Mouse (Mus musculus): Measurements from ENCODE around the gene Tspan32. TPM values are rescaled to one million over a fixed set of nuclear protein-coding genes. Genes with fewer than 3 reads are reported as not detected.

Tspan32 gene
- total RNA-seq, 2 experiments from 2014 or later: 77.4 to 79.5 TPM

DNA sequence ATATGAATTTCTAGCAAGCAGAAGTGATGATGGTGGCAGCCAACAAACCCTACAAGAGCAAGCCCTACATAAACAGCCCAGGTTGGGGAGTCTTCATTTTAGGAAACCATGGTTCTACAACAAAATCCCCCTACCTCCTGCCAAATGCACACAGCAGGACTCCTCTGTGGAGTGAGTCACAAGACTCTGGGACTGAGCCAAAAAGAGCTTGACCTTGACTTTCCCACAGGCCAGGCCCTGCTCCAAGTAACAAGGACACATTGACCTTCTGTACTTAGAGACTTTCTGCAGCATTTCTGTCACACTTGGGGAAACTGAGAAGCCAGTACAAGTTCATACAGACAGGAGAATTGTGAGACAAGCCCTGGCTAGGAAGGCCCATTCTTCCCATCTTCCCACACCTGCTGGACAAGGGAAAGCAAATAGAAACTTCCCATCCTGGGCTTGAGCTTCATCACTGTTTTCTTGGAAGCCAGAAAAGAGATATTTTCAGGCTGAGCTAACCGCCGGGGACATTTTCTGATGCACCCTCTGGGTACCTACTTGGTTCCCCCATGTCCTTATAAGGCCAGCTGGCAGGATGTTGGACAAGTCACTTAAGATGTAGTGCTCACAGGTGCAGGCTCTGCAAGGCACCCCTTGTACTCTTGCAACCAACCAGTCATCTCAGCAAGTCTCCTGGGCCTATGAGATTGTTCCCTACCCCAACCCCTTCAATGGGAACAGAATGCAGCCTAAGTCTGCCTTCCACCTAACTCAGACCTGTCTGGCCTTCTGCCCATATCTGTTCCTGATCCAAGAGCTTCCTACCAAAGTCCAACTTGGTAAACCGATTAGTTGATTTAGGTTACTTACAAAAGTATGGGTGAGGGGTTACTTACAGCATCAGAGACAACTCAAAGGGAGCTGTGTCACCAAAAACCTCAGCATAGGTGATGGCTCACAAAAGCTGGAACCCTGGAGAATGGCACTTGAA, 45.3 kb downstream of the Tspan32 start:
- ATAC-seq (replicated peaks; ENCODE audit: low FRiP score, poor library complexity, severe bottlenecking): no peak

DNA sequence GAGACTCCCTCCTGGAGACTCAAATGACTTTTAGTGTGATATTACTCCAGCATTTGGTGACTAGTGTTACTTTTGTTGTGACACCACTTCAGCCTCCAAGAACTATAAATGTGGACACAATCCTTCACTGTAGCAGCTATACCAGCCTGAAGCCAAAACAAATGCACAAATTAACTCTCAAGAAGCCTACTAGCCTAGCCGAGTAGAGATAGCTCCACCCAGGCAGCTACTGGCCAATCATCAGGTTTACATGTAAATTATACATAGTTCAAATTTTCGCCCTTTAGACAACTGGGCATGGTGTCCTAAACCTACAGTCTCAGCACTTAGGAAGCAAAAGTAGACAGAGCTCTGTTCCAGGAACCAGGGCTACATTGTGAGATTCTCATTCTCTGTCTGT, 46.5 kb downstream of the Tspan32 start:
- ATAC-seq (replicated peaks; ENCODE audit: low FRiP score, poor library complexity, severe bottlenecking): peak; percentile 63

DNA sequence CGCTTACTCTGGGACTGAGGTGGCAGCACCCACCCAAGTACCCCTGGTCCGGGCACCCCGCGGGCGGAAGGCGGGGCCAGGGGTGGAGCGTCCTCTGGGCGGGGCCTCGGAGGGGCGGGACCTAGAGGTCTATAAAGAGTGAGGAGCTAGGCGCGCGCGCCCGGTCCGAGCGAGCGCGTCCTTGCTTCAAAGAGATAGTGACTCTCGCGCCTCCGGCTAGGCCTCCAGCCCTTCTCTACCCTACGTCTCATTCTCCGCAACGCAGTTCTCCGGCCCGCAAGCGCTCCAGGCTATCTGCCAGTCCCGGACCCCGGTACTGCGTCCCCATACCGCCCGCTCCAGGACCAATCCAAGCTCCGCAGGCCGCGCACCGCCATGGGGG, 47.8 kb downstream of the Tspan32 start, which contains the start of gene Cd81:
Gene Cd81, plus strand, starts transcription at position 114 of the 382 bp plus-strand sequence.
- ATAC-seq (replicated peaks; ENCODE audit: low FRiP score, poor library complexity, severe bottlenecking): peak; percentile 78

DNA sequence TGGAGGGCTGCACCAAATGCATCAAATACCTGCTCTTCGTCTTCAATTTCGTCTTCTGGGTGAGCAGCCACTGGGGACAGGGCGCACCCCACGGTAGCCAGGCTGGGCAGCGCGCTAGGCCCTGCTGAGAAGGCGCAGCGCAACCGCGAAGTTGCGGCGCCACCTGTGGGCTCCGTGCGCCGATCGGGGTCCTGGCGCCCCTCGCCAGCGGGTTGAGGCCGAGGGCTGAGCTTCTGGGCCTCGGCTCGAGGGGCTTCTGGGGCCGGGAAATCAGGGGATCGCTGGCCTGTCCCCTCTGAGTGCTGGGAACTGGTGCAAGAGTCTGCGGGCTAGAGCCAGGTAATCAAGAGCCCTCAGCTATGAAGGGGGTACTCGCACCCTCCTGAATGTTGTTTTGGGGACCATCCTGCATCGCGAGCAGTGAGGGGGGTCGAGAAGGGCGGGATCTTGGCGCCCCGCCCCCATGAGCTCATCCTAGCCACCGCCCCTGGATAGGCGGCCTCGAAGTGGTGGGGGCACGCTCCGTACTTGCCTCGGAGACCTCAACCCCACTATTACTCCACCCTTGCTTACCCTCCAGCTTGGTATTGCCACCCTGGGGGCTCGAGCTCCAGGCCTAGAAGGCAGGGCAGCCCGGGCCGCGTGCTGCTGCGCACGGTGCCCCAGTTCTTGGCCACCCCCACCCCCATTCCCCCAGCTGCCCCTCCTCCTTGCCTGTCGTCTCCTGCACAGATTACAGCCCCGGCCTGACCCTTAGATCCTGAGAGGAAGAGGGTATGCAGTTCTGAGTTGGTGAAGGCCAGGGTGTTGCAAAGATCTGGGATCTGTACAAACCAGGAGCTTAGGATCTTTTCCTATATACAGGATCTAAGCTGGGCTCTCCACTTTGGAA, 48.4 kb downstream of the Tspan32 start:
- peak; percentile 20 for ATAC-seq (replicated peaks; ENCODE audit: low FRiP score, poor library complexity, severe bottlenecking)

DNA sequence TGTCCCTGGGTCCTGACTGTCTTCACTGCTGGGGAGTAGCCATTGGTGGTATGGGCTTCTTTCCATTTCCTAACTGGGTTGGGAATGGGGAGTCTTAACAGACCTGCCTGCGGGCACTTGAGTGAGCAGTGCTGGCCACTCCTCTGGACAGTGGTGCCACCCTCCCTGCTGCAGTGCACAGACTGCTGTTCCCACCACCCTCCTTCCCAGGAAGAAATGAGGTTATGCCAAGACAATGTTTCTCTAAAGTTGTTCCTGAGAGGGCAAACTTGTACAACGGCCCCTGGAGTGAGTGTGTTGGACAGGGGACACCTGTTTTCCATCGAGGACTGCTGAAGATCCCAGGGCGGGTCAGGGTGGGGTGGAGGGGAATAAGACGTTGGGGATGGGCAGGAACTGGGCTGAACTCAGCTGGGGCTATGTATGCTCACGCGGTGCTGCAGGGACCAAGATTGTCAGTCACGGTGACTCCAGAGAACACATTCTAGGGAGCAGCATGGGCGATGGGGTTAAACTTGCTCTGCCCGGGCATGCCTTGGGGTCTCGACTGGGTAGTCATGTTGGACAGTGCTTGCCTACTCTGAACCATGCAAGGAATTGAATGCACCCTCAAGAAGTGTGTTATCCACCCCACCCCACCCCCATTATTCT, 49.2 kb downstream of the Tspan32 start:
- ATAC-seq (replicated peaks; ENCODE audit: low FRiP score, poor library complexity, severe bottlenecking): no peak

DNA sequence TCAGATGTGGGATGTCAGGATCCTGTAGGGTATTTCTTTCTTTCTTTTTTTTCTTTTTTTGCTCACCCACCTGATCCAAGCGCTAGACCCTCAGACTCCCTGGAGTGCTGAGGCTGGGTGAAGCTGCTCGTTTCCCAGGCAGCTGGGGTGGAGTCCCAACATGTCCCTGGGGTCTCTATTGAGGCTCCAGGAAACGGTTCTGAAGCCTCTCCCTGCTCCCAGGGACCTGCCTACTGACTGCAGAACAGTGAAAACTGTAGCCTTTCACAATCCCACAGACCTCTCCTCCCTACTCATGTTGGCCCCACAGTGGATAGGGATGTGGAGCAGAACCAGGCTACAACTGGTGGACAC, 49.7 kb downstream of the Tspan32 start:
- no peak for ATAC-seq (replicated peaks; ENCODE audit: low FRiP score, poor library complexity, severe bottlenecking)

DNA sequence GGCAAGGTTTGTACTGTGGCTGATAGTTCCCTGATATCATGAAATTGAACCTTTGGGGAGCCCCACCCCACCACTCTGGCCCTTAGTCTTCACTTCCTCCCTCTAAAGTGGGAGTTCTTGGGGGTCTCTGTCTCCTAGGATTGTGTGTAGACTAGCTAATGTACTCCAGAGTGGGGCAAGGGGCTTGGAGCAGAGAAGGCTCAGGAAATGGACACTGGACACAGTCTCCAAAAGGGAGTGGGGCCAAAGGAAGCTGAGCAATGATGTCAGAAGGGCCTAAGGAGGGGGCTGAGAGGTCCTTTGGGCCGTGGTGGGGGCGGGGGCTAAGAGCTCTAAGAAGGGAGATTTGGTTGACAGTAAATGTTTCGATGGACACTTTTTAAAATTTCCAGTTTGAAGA, 50.2 kb downstream of the Tspan32 start:
- no peak for ATAC-seq (replicated peaks; ENCODE audit: low FRiP score, poor library complexity, severe bottlenecking)

DNA sequence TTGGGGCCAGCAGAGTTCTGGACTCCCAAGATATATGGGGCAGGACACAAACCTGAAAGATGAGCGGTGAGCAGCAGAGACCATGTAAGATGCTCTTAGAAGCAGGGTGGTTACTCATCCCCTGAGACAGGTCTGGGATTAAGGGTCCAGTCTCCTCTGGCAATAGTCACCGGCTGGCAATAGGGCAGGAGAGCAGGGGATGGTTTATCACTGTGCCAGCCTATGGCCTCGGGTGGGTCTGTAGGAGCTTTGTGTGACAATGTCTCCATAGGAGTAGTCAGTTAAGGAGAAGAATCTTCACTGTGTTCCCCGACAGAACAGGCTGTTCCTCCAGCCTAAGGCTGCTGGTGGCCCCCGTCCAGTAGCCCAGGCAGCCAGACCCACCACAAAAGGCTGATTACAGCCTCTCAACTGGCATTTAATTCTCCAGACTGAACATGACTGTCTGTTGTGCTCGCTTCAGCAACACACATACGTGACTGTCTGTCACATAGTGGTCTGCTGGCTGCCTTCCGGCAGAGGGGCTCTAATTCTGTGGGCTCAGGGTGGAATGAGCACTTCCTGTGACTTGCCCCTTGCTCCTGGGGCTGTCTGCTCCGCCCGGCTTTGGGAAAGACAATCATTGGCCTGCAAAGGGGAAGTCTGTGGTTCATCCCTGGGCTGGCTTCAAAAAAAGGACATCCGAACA, 50.8 kb downstream of the Tspan32 start:
- ATAC-seq (replicated peaks; ENCODE audit: low FRiP score, poor library complexity, severe bottlenecking): no peak

DNA sequence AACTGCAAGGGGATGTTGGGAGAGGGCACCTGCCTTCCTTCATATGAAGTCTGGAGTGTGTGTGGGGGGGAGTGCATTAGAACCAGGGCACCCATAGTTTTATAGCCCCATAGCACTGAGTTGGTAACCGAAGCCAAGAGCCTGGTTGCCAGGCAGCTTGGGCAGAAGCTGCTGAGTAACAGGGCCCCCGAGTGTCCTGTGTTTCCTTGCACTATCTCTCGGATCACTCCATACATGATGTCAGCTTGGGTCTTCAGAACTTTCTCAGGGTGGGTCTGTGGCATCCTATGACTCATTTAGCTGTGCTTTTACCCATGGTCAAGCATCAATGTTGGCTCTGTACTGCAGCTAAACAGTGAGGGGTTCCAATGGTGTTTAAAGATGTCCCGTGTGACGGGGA, 52.2 kb downstream of the Tspan32 start:
- no peak for ATAC-seq (replicated peaks; ENCODE audit: low FRiP score, poor library complexity, severe bottlenecking)

DNA sequence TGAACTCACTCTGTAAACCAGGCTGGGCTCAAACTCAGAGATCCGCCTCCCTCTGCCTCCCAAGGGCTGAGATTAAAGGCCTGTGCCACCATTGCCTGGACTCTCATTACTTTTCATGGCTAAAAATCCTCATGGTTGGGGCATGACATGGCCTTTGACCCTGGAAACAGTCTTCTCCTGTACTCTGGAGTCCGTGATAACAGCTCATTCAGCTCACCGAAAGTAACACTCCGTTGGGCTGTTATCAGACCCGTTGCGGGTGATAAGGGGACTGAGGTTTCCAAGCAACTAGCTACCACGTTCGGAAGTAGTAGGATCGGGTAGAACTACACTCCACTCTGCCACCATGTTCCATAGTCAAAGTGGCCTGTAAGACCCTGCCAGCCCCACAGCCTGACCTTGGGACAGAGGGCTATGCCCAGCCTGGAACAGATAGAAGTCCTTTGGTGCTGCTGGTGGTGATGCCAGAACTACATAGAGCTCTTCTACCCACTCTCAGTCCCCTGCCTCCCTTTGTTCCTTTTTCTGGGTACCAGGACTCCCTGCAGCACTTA, 52.9 kb downstream of the Tspan32 start:
- no peak for ATAC-seq (replicated peaks; ENCODE audit: low FRiP score, poor library complexity, severe bottlenecking)

DNA sequence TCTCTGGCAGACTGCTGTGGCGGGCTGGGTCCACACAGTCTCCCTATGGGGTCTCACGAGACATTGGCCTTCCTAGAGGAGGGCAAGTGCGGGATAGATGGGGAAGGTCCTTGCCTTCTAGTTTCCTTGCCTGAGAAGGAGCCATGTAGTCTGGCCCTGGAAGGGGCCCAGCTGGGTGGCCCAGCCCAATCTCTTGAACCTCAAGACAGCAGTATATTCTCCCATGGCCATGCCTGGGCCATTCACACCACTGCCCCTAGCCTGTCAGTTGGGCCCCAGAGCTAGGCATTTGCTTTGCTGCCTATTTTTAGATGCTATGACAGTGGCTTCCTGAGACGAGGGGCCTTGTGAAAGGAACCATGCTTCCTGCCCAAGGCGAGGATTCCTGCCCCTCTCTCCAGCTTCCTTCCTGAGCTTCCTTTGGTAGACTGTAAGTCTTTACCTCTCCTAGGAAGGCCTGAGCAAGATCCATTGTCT, 53.4 kb downstream of the Tspan32 start:
- ATAC-seq (replicated peaks; ENCODE audit: low FRiP score, poor library complexity, severe bottlenecking): no peak

DNA sequence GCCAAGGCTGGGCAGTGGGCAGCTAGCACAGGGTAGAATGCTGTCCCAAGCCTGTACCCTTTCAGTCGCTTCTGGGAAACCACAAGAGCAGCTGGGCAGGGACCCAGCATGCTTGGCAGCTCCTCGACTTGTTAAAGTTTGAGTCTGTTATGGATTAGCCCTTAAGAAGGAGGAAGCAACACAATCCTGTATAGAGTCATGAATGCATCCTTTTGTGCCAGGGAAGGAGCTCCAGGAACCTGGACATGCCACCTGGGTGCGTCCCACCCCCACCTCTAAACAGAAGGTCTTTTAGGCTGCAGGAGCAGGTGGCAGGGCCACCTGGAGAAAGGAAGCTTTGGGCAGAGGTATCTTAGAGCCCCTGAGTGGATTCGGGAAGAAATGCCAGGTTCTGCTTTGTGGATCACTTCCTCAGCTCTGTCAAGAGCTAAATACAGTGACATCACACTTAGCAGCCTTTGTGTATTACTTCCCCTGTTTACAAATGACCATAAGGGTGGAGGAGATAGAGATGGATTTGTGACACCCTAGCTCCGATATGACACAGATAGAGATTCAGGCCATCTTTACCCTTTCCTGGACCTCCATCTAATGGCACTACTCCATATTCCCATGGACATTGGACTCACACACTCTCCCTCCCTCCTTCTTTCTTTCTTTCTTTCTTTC, 54.5 kb downstream of the Tspan32 start:
- ATAC-seq (replicated peaks; ENCODE audit: low FRiP score, poor library complexity, severe bottlenecking): no peak

DNA sequence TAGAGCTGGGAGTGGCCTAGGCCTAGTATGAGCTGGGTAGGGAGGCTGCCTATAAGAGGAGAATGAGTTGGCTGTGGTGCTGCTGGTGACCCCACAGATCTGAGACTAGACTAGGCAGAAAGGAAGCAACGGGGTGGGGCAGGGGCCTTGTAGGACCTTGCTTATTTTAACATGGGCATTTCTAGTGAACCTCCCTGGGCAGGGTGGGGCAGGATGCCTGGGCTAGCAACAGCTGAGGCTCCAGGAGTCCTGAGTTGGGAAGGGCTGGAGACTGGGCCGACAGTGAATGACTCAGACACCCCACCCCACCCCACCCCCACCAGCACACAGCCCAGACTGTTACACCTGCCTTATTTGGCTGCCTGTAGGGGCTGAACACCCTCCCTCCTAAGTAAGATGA, 57.9 kb downstream of the Tspan32 start:
- ATAC-seq (replicated peaks; ENCODE audit: low FRiP score, poor library complexity, severe bottlenecking): no peak

DNA sequence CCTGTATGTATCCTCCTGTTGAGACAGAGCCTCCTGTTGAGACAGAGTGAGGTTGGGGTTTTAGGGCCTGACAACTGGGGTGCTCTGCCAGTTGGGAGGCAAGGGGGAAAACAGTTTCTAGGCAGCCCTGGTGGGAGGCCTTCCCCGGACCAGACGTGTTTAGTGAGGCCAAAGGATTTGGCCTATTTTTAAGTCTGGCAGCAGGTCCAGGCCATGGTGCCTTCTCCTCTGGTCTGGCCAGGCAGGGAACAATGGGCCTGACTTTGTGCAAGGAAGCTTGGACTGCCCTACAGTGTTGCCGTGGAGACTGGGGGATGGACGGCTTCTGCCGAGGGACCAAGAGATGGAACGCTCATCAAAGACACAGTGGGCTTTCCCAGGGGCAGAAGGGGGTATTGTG, 59.4 kb downstream of the Tspan32 start:
- no peak for ATAC-seq (replicated peaks; ENCODE audit: low FRiP score, poor library complexity, severe bottlenecking)

DNA sequence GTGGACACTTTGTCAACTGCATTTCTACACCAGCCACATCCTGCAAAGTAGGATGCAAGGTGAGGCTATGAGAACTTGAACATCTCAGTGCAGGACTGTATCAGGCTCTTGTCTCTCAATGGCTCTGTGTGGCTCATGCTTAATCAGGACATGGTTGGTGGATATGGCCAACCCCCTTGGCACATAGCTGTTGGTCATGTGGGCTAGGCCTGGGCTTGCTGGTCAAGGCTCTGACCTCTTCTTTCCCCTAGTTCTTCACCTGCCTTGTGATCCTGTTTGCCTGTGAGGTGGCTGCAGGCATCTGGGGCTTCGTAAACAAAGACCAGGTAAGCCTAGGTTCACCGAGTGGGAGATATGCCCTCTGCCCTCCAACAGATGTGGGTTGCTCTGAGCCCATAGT, 60.8 kb downstream of the Tspan32 start:
- ATAC-seq (replicated peaks; ENCODE audit: low FRiP score, poor library complexity, severe bottlenecking): no peak

DNA sequence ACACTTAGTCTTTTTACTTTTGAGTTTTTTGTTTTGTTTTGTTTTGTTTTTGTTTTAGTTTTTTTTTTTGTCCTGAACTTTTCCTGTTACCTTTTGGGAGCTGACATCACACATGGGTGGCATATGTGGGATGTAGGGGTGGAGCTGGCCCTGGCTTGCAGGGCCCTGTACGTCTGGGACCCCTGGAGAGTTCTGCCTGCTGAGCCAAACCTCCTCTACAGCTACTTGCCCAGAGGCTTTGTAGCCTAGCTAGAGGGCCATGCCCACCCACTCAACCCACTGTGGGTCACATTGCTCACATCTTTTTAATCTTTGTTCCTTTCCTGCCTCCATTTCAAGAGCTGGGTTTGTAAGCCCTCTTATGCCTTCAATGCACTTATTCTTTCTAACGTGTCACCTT, 62.6 kb downstream of the Tspan32 start:
- no peak for ATAC-seq (replicated peaks; ENCODE audit: low FRiP score, poor library complexity, severe bottlenecking)

DNA sequence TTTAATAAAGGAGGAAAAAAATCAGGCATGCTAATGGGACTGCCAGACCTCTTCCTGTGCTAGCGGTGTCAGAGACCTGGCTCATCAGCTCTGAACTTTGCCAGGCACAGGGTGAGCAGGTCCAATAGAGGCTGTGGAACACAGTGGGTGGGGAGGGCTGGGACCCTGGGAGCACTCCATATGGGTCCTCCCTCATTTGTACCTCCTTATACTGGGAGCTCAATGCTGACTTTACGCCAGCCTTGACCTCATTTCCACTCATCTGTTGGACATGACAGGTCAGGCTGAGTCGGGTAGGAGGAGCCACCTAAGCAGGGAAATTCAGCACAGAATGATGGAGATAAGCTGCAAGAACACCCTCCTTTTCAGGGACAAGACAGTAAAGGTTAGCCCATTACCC, 63.1 kb downstream of the Tspan32 start:
- no peak for ATAC-seq (replicated peaks; ENCODE audit: low FRiP score, poor library complexity, severe bottlenecking)

DNA sequence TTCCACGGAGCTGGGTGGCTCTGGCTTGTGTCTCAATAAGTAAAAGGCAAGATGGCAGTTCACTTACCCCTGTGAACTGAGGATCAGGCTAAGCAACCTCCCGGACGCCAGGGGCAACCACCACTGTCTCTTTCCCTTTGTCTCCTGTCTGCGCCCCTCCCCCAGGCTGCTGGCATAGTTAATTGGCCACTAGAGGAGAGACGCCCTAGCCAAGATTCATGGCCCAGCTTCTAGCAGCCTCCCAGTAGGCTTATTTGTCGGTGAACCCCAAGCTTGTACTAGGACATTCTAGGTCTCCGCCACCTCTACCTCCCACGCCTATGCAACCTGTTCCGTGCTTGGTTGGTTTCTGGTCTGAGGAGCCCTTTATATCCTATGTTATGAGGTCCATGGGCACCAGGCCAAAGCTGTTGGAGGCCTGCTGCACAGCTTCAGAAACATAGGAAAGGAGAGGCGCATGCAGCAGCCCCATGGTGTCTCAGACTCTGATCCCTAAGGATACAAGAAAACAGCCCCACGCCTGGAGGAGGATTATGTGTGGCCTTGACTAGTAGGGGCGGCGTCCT, 63.6 kb downstream of the Tspan32 start:
- no peak for ATAC-seq (replicated peaks; ENCODE audit: low FRiP score, poor library complexity, severe bottlenecking)

All from erythroblast, adult 5-6 weeks (primary cell).